Mouse (Mus musculus) cortical plate, adult 2 months (tissue): ENCODE results near the gene Fads2. TPM values are rescaled to one million over a fixed set of nuclear protein-coding genes. Genes with fewer than 3 reads are reported as not detected.

ENCODE experiments used
- H3K27ac ChIP-seq: fragments of 200-500 bp; 2 replicates; pipeline ENCODE4 v1.5.1; 2012; ENCODE audit warnings: low read length, control low read depth, inconsistent platforms; ENCODE audit not compliant: insufficient read depth
- H3K4me1 ChIP-seq: fragments of 200-500 bp; 2 replicates; pipeline ENCODE4 v1.6.1; 2011; ENCODE audit warnings: low read length; ENCODE audit not compliant: control insufficient read depth, insufficient read depth
- H3K4me3 ChIP-seq: fragments of 200-500 bp; 2 replicates; pipeline ENCODE4 v1.5.1; 2011; ENCODE audit warnings: mild to moderate bottlenecking, low read length, control low read depth; ENCODE audit not compliant: insufficient read depth
- CTCF ChIP-seq: fragments of 200-500 bp; IDR thresholded peaks from 2 replicates; pipeline ENCODE4 v1.5.1; 2011; ENCODE audit warnings: mild to moderate bottlenecking, control low read depth, low read length; ENCODE audit not compliant: insufficient read depth; ENCODE audit errors: extremely low read depth
- POLR2A ChIP-seq: fragments of 200-500 bp; IDR thresholded peaks from 2 replicates; pipeline ENCODE4 v1.6.1; 2011; ENCODE audit warnings: mild to moderate bottlenecking, low read length, control low read depth; ENCODE audit not compliant: insufficient read depth; ENCODE audit errors: extremely low read depth
- polyA plus RNA-seq: library from polyadenylated mRNA; depleted of rRNA; stranded (reverse); fragments of >200 nt; gene quantifications from 2 replicates; pipeline ENCODE4 v1.2.3, GENCODE M21; 2012; rRNA removed

The Fads2 gene
- polyA plus RNA-seq, 1 experiment = 163 TPM

DNA sequence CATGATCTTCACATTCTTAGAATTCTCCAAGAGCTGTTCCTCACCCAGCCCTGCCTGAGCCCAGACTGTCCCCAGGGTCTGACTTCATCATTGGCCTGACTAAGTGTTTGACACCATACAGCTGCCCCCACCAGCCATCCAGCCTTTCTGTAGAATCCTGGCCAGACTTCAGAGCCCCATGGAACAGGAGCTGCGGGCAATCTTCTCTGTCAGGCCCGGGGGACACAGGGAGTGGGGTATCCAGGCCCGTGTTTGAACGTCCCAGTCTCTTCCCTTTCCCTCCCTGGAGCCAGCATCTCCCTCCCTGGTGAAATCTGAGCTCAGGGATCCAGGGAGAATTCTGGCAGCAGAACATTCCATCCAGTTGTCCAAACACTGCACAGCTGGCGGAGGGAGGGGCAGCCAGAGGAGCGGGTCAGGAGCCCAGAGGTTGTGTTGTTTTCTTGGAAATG lies 88.7 kb downstream of the Fads2 start:
- Histone ChIP-seq H3K4me1 (no peaks in the 10 kb centered on the region), H3K27ac (no peak overlapping the region), H3K4me3 (no peak overlapping the region)
- TF ChIP-seq CTCF (no peak), POLR2A (no peak)

Other genes with a start within 250 kb of the Fads2 start
- 23.7 and 26.3 TPM in 2 replicates for gene Incenp, start 202.2 kb downstream of the Fads2 start, polyA plus RNA-seq
- 5,395 and 6,156 TPM in 2 replicates for gene Fth1, start 121.1 kb downstream of the Fads2 start, polyA plus RNA-seq
- gene Best1, start 100.1 kb downstream of the Fads2 start, polyA plus RNA-seq = 0.98 and 1.1 TPM in 2 replicates
- 12.9 and 13.6 TPM in 2 replicates for gene Rab3il1, start 100.1 kb downstream of the Fads2 start, polyA plus RNA-seq
- gene Fads3, start 60.2 kb downstream of the Fads2 start, polyA plus RNA-seq = 44.5 and 44.6 TPM in 2 replicates
- gene Fads1, start 81.1 kb upstream of the Fads2 start, polyA plus RNA-seq = 195 and 212 TPM in 2 replicates
- gene Tmem258, start 102.3 kb upstream of the Fads2 start, polyA plus RNA-seq = 51.0 and 60.1 TPM in 2 replicates
- gene Fen1, start 102.4 kb upstream of the Fads2 start, polyA plus RNA-seq = 12.1 and 12.5 TPM in 2 replicates
- gene Myrf, start 139.0 kb upstream of the Fads2 start, polyA plus RNA-seq = 21.0 and 26.4 TPM in 2 replicates
- 69.9 and 75.1 TPM in 2 replicates for gene Dagla, start 203.1 kb upstream of the Fads2 start, polyA plus RNA-seq